Mouse (Mus musculus) small intestine, adult 2 months (tissue): ENCODE measurements around the gene Stag1.

Experiments
- CTCF ChIP-seq: fragments of 200-500 bp; IDR thresholded peaks from 2 replicates; pipeline ENCODE4 v1.5.1; 2012; ENCODE audit warnings: low read depth, mild to moderate bottlenecking, control low read depth, inconsistent platforms, low read length, moderate library complexity, mixed read lengths; ENCODE audit not compliant: insufficient replicate concordance, insufficient read length; ENCODE audit errors: extremely low read depth
- POLR2A ChIP-seq: fragments of 200-500 bp; IDR thresholded peaks from 2 replicates; pipeline ENCODE4 v1.6.1; 2012; ENCODE audit warnings: low read depth, mild to moderate bottlenecking, control low read depth, inconsistent platforms, low read length, moderate library complexity

- TF ChIP-seq POLR2A (no peak), CTCF (no peak)
Measured at GRCm38 (mm10) chr9:100571511-100571910, 26.1 kb upstream of the Stag1 start.
